Mouse (Mus musculus): ENCODE data around the gene Ptprn2. TPM values are rescaled to one million over a fixed set of nuclear protein-coding genes. Genes with fewer than 3 reads are reported as not detected.

Ptprn2 gene
- polyA plus RNA-seq, 1 experiment, result 1.2 TPM

GRCm38 (mm10) chr12:116763961-116764360, 278.4 kb downstream of the Ptprn2 start:
- no peaks in the 10 kb centered on the region for H3K36me3 ChIP-seq (ENCODE audit: control insufficient read depth, insufficient read depth, low read length)
- no peak for DNase-seq
- H3K4me1 ChIP-seq (replicated peaks; ENCODE audit: control insufficient read depth, insufficient read depth, low read length), result no peaks in the 10 kb centered on the region
- TF ChIP-seq CTCF (IDR thresholded peaks at IDR 0.05; ENCODE audit: borderline replicate concordance, control insufficient read depth, extremely low read depth, insufficient read depth, low read length, poor library complexity) (no peak), POLR2A (IDR thresholded peaks at IDR 0.05; ENCODE audit: control insufficient read depth, extremely low read depth, insufficient read depth, low read length, poor library complexity) (no peak)
- H3K4me3 ChIP-seq (ENCODE audit: control insufficient read depth, insufficient read depth, low read length), result no peak overlapping the region
- H3K27me3 ChIP-seq (ENCODE audit: control insufficient read depth, insufficient read depth, low read length), result no peaks in the 10 kb centered on the region
- H3K27ac ChIP-seq (ENCODE audit: control insufficient read depth, insufficient read depth, low read length), result no peak overlapping the region

- no peak overlapping the region for H3K4me3 ChIP-seq (ENCODE audit: control insufficient read depth, insufficient read depth, low read length)
- H3K27ac ChIP-seq (ENCODE audit: control insufficient read depth, insufficient read depth, low read length), result no peak overlapping the region
- DNase-seq, result no peak
- WGBS, result 69% methylated on average over 6 of the region's 6 CpGs
- H3K4me1 ChIP-seq (replicated peaks; ENCODE audit: control insufficient read depth, insufficient read depth, low read length), result no peaks in the 10 kb centered on the region
- no peaks in the 10 kb centered on the region for H3K36me3 ChIP-seq (ENCODE audit: control insufficient read depth, insufficient read depth, low read length)
- no peaks in the 10 kb centered on the region for H3K27me3 ChIP-seq (ENCODE audit: control insufficient read depth, insufficient read depth, low read length)
- TF ChIP-seq CTCF (IDR thresholded peaks at IDR 0.05; ENCODE audit: borderline replicate concordance, control insufficient read depth, extremely low read depth, insufficient read depth, low read length, poor library complexity), result no peak
- TF ChIP-seq POLR2A (IDR thresholded peaks at IDR 0.05; ENCODE audit: control insufficient read depth, extremely low read depth, insufficient read depth, low read length, poor library complexity), result no peak
Measured at GRCm38 (mm10) chr12:116770911-116771310, 285.4 kb downstream of the Ptprn2 start.

- TF ChIP-seq POLR2A (IDR thresholded peaks at IDR 0.05; ENCODE audit: control insufficient read depth, extremely low read depth, insufficient read depth, low read length, poor library complexity), result no peak
- TF ChIP-seq CTCF (IDR thresholded peaks at IDR 0.05; ENCODE audit: borderline replicate concordance, control insufficient read depth, extremely low read depth, insufficient read depth, low read length, poor library complexity), result no peak
- no peaks in the 10 kb centered on the region for H3K4me1 ChIP-seq (replicated peaks; ENCODE audit: control insufficient read depth, insufficient read depth, low read length)
- 67% methylated on average over 4 of the region's 4 CpGs for WGBS
- no peaks in the 10 kb centered on the region for H3K27me3 ChIP-seq (ENCODE audit: control insufficient read depth, insufficient read depth, low read length)
- DNase-seq, result no peak
- H3K27ac ChIP-seq (ENCODE audit: control insufficient read depth, insufficient read depth, low read length), result no peak overlapping the region
- H3K4me3 ChIP-seq (ENCODE audit: control insufficient read depth, insufficient read depth, low read length), result no peak overlapping the region
- no peaks in the 10 kb centered on the region for H3K36me3 ChIP-seq (ENCODE audit: control insufficient read depth, insufficient read depth, low read length)
Measured at GRCm38 (mm10) chr12:116771493-116771892, 286.0 kb downstream of the Ptprn2 start.

GRCm38 (mm10) chr12:116772081-116772566, 286.6 kb downstream of the Ptprn2 start:
- no peak for DNase-seq
- Histone ChIP-seq H3K4me3 (ENCODE audit: control insufficient read depth, insufficient read depth, low read length) (no peak overlapping the region), H3K4me1 (replicated peaks; ENCODE audit: control insufficient read depth, insufficient read depth, low read length) (no peaks in the 10 kb centered on the region), H3K36me3 (ENCODE audit: control insufficient read depth, insufficient read depth, low read length) (no peaks in the 10 kb centered on the region), H3K27me3 (ENCODE audit: control insufficient read depth, insufficient read depth, low read length) (no peaks in the 10 kb centered on the region), H3K27ac (ENCODE audit: control insufficient read depth, insufficient read depth, low read length) (no peak overlapping the region)
- no peak for TF ChIP-seq CTCF (IDR thresholded peaks at IDR 0.05; ENCODE audit: borderline replicate concordance, control insufficient read depth, extremely low read depth, insufficient read depth, low read length, poor library complexity)
- WGBS, result 67% methylated on average over 7 of the region's 7 CpGs

- Histone ChIP-seq H3K4me3 (ENCODE audit: control insufficient read depth, insufficient read depth, low read length) (no peak overlapping the region), H3K36me3 (ENCODE audit: control insufficient read depth, insufficient read depth, low read length) (no peaks in the 10 kb centered on the region), H3K27ac (ENCODE audit: control insufficient read depth, insufficient read depth, low read length) (no peak overlapping the region), H3K4me1 (replicated peaks; ENCODE audit: control insufficient read depth, insufficient read depth, low read length) (no peaks in the 10 kb centered on the region), H3K27me3 (ENCODE audit: control insufficient read depth, insufficient read depth, low read length) (no peaks in the 10 kb centered on the region)
- DNase-seq, result no peak
- no peak for TF ChIP-seq CTCF (IDR thresholded peaks at IDR 0.05; ENCODE audit: borderline replicate concordance, control insufficient read depth, extremely low read depth, insufficient read depth, low read length, poor library complexity)
- no peak for TF ChIP-seq POLR2A (IDR thresholded peaks at IDR 0.05; ENCODE audit: control insufficient read depth, extremely low read depth, insufficient read depth, low read length, poor library complexity)
- WGBS, result 84% methylated on average over 3 of the region's 3 CpGs
Measured at GRCm38 (mm10) chr12:116773344-116773743, 287.8 kb downstream of the Ptprn2 start.

- no peak for DNase-seq
- TF ChIP-seq CTCF (IDR thresholded peaks at IDR 0.05; ENCODE audit: borderline replicate concordance, control insufficient read depth, extremely low read depth, insufficient read depth, low read length, poor library complexity), result no peak
Measured at GRCm38 (mm10) chr12:116776447-116776846, 290.9 kb downstream of the Ptprn2 start.

More at GRCm38 (mm10) chr12:116776447-116776846, 290.9 kb downstream of the Ptprn2 start:
- WGBS, result 91% methylated on average over 8 of the region's 8 CpGs
- Histone ChIP-seq H3K4me3 (ENCODE audit: control insufficient read depth, insufficient read depth, low read length) (no peak overlapping the region), H3K4me1 (replicated peaks; ENCODE audit: control insufficient read depth, insufficient read depth, low read length) (no peaks in the 10 kb centered on the region), H3K27me3 (ENCODE audit: control insufficient read depth, insufficient read depth, low read length) (no peaks in the 10 kb centered on the region), H3K27ac (ENCODE audit: control insufficient read depth, insufficient read depth, low read length) (no peak overlapping the region), H3K36me3 (ENCODE audit: control insufficient read depth, insufficient read depth, low read length) (no peaks in the 10 kb centered on the region)
